Mouse (Mus musculus) mouse embryonic stem cell (cell line): ENCODE results near the gene Eif4e2.

Source experiments
- in situ Hi-C, 2 experiments: fragments of 300-500 bp; cut with MboI; formaldehyde crosslinking; loops; 1 replicate in 1 of 2; 3 replicates in 1 of 2; pipeline ENCODE4 v1.14.3; 2019 to 2020; ENCODE audit warnings: low sequenced_read_pairs in 2 of 2, low pct_unique_long_range_greater_than_20kb in 1 of 2, mixed read lengths in 1 of 2; ENCODE audit not compliant: unreplicated experiment in 1 of 2

The Eif4e2 gene

DNA sequence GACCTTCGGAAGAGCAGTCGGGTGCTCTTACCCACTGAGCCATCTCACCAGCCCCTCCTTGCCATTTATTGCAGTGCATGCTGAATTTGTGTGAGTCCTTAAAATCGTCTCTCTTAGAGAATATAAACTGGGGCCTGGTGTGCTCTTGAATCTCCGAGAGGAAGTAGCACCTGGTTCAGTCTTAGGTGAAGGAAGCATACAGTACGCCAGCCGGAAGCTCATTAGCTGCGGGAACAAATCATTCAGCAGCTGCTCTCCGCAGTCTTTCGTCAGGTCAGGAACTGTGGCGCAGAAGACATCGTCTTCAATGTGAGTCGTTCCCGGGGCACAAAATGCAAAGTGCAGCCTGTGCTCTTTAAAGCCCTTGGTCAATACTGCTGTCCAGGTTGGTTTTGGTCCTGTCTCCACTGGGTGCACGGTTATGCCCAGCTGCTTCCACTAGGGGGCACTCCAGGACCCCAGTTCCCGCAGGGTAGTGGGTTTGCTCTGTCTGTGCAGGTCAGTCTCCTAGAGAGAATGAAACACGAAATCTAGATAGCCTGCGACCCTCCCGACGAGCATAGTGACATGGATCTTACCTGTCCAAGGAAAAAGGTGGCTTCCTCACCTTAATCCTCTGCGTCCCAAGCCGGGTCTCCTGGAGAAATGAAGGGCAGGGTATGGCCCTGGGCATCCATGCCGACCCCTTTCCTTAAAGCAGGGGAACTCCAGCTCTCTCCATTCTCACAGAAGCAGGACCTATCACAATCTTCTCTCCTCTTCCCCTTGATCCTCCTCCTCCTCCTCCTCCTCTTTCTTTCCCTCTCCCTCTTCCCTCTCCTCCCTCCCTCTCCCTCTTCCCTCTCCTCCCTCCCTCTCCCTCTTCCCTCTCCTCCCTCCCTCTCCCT, 32.5 kb downstream of the Eif4e2 start:
- in situ Hi-C loops: no loop called here

DNA sequence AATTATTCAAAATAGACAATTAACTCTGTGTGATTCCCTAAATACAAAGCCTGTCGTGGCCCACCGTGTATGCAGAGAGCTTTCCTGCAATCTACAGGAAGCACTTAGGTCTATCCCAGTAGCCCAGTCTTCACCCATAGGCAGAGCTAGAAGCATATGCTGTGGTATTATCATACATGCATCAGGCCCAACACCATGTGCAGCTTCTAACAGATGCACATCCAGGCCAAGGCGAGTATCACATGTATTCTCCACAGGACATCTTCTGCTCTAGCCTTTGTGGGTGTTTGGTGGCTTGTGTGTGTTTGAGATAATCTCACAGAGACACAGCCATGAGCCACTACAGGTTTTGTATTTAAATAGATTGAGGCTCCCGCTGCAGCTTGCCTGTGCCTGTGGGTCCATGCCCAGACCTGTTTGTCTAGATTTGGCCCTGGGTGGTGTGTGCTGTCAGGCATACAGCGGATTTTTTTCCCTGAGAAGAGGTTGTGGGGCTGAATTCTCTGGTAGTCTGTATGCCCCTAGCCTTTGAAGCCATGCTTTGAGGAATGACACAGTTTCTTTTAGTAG, 38.4 kb downstream of the Eif4e2 start:
- in situ Hi-C loops: no loop called here

DNA sequence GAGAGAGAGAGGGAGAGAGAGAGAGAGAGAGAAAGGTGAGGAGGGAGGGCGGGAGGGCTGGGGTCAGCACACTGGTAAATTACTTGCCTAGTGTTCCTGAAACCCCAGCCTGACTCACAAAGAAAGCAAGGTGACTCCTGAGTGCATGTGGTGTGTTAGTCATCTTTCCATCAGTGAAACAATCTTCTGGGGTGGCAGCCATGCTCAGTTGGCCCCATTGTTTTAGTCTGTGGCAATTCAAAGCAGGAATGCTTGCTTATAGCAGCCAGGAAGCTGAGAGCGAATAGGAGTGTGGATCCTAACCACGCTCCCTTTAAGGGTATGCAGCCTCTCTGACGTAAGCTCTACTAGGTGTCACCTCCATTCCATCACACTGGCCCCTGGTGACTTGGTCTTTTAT, 41.5 kb downstream of the Eif4e2 start:
- in situ Hi-C loops: no loop called here

DNA sequence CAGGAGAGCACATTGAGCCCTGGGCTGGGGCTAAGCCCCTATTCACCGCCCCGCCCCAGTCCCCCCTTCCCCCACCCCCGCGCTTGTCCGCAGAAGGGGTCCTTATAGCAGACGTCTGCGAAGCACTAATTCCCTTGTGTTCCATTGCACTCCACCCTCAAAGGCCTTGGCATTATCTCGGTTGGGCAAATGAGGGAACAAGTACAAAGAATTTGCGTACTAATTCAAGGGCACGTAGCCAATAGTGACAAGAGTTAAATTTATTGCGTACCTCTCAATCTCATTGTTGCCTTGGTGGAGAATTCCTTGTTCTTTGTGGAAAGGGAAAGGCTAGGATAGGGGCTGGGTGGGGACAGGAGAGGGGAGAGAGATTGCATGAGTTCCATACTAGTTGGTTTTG, 44.0 kb downstream of the Eif4e2 start:
- in situ Hi-C loops: no loop called here

DNA sequence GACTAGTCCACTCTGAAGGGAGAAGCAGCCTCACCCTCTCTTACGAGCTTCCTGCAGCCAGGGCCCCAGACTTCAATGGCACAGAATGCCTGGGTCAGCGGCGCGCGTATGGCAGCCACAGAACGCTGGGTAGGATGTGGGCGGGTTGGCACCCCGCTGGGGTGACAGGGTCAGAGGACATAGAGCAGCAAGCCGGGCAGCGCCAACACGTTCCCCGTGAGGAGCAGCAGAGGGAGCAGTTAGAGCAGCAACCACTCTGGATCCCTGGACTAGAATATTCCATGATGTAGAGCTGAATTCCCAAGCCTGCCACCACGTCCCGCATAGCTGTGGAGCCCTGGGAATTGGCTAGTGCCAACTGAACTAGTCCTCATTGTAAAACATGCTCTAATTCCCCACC, 44.8 kb downstream of the Eif4e2 start:
- in situ Hi-C loops: no loop called here

DNA sequence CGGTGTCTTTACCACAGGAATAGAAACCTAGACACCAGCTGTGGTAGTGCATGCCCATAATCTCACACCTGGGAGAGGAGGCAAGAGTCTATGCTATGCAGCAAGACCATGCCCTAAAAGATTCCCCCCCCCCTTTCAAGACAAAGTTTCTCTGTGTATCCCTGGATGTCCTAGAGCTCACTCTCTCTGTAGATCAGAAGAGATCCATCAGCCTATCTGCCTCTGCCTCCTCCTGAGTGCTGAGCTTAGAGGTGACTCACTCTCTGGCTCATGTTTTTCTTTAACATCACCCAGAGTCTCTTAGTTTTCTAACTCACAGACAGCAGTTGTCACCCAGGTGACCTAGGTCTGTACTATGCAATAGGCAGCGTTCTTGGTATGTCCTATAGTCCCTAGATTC, 45.6 kb downstream of the Eif4e2 start:
- in situ Hi-C loops: no loop called here

DNA sequence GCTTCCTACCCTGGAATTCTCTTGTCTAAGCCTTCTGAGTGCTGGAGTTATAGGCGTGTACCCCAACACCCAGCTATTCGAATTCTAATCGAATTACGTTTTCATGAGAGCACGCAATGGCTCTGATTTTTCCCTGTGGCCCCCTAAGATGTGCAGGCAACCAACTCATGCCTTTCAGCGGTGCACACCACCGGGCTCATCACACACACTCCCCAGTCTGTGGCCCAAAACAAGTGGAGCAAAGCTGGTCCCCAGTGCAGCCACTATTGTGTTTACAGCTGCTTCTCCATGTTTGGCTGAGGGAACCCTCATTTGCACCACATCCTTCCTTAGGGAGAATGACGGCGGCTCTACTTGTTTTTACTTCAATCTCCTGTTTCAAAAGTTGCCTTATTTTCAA, 49.5 kb downstream of the Eif4e2 start:
- in situ Hi-C loops: no loop called here

DNA sequence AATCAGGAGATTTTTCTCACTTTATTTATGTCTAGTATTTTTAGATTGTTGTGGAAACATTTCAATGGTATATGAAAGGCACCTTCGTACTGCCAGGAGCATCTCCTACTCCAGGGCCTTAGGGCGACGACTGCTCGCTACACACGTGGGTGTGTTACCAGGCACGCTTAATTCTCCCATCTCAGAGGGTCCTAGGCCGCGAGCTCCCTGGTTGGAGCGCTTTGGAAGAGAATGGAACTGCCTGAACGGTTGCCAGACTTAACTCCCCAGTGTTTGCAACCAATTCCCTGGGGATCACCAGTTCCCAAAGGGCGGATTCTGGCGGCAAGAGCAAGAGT, 50.1 kb downstream of the Eif4e2 start:
- in situ Hi-C loops: no loop called here

DNA sequence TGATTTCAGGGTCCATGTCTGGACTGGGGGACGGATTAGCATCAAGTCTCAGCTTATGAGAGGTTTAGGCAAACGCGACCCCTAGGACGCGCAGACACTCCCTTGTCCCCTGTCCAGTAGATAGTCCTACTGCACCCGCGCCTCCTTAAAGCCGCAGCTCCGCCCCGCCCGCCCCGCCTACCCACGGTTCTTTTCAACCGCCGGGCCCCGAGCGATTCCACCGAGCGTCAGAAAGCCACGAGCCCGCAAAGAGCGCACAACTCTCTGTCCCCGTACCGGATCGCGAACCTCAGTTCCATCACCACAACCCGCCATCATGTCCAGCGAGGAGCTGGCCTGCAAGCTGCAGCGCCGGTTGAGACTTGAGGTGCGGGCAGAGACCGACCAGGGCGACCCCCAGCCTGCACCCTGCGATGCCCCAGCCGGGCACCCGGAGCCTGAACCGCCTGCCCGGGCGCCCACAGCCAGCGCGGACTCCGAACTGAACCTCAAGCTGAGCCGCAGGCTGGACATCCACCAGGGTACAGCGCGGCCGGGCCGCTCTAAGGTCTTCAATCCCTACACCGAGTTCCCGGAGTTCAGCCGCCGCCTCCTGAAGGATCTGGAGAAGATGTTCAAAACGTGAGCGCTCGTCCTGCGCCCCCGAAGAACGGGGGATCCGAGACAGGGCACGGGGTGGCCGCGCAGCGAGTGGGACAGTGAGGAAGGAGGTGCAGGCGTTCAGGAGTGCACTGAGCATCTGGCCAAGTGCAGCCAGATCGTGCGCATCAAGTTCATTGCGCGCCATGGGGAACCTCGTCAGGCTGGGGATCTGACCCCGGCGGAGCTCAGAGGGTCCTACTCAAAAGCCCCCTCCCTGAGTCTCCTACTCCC, 50.7 kb downstream of the Eif4e2 start, which contains the start of gene Efhd1:
Gene Efhd1, plus strand, starts transcription at position 230 of the 873 bp plus-strand sequence.
- in situ Hi-C loops: no loop called here

DNA sequence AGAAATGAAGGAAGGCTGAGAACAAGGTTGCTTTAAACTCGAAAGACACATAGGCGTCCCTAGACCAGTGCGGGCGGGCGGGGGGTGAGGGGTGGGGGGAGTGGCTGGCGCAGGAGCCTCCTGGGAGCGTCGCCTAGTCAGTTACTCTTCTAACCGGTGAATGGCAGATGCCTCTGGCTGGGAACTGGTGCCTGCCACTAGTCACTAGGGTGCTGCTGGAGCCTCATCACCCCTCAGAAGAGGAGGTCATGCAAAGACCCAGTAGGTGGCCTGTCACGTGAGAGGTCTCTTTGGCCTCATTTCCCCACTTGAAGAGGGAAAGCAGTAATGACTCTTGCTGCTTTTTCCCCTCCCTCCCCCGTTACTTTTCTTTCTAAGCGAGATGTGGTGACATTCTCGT, 51.5 kb downstream of the Eif4e2 start:
- in situ Hi-C loops: no loop called here

DNA sequence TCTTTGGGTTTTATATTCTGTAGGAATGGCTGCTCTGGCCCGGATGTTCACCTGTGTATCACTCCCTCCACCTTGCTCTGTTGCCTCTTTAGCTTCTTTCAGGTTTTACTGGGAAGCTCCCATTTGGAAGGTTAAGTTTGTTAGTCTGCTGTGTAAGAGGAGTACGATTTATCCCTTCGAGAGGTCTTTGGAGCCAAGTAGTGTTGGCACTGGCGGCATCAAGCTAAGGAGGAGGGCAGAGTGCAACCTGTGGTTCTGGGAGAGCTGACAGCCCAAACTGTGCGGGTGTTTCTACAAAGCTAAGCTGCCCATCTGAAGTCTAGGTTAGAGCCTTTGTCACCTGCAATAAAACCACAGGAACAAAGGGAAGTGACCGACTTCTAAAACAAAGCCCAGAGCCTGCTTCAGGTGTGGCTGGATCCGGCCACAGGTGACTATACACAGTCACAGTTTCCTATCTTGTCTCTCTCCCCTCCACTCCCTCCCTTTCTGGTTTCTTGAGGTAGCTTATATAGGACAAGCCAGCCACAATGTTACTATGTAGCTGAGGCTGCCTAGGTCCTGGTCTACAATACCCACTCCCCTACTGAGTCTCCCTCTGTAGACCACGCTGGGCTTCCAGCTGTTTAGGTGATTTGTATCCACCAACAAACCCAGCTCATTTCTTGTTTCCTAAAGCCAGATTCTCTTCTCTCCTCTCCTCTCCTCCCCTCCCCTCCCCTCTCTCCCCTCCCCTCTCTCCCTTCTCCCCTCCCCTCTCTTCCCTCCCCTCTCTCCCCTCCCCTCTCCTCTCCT, 52.8 kb downstream of the Eif4e2 start:
- in situ Hi-C loops: no loop called here

DNA sequence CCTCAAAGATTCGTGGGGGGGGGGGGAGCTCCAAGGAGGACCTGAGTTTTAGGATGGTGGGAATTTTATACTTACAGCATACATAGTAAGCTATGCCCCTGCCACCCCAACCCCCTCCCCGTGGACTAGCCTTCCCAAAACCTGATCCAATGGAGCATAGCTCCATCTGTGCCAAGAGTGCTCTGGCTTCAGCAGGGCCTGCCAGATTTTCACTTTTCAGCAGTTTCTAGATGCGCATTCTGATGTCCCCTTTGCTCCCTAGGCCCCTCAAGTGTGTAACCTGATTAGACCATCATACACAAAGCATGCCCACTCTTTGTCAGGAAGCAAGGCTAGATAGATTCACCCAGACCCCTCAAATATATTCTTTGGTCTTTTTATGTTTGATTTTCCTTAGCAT, 56.5 kb downstream of the Eif4e2 start:
- in situ Hi-C loops: no loop called here

DNA sequence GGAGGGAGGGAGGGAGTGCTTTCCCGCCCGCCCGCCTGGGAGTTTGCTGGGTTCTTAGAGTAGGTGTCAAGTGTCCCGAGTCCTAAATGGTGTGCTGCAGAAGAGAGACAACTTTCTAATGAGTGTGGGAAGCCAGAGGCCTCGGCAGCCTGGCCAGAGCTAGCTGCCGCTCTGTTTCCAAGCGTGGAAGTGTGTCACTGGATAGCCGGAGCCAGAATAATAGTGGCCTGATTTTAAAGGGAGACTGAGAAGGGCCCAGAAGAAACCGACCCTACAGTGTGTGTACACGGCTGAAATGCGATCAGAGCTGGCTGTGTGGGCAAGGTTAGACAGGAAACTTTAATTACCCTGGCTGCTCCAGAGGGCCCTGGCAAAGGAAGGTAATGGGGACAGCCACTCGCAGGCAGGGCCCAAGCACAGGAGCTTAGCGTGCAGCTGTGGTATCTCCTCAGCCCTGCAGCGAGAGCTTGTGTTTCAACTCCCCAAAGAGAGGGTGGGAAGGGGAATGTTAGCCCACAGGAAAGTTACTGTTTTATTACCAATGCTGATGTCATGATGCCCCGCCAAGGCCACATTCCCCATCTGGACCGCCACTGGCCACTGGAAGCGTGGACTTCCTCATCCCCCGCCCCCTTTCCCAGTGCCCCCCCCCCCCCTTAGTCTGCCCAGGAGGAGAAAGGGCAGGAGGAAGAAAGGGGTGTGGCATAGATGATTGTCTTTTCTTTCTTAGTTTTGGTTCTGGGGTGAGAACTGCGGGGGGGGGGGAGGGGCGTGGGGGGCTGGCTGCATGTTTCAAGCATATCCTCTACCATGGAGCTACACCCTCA, 57.1 kb downstream of the Eif4e2 start:
- in situ Hi-C loops: no loop called here

DNA sequence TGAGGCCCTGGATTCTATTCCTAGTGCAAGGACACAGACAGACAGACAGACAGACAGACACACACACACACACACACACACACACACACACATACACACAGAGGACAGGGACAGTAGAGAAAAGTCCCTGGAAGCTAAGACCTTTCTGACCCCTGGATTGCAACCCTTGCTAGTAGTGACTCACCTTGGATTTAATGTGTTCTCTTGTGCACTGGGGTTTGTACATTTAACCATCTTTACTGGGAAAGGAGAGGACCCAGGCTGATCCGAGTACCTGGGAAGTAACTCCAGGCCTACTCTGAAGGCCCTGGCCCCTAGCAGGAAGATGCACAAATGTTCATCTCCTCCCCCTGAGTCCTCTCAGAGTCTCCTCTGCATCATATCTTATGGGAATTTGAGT, 57.9 kb downstream of the Eif4e2 start:
- in situ Hi-C loops: no loop called here

DNA sequence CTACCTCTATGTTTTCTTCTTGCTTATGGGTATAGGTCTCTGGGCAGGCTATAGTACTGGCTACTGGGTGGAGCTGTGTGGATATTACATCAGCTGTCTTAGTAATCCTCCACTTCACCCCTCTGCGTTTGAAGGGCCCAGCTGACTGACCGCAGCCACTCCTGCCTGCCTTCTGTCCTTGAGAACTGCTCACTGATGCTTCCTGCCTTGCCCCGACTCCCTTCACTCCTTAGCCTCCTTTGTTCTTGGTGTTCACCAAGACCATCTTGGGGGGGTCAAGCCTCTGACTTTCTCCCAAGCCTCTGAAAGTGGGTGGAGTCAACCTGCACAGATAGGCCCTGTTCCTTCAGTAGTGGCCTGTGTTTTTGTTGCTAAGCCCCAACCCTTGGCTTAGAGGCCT, 58.7 kb downstream of the Eif4e2 start:
- in situ Hi-C loops: no loop called here

DNA sequence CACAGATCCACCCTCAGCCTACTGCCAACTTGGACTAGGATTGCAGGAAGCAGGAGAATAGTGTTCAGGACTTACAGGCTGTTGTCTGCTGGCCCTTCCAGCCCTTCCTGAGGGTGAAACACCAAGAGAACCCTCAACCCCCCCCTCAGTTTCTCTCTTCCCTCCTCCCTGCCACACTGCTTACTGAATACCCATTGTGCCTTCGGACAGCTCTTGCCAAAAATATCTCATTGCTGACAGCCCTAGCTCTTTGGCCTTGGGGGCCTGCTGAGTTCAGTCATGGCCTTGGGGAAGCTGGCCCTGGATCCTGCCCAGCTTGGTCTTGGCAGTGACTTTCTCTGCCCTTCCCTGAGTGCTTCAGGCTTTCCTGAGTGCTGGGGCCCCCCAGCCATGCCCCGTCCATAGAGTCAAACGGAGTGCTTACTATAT, 59.8 kb downstream of the Eif4e2 start:
- in situ Hi-C loops: no loop called here

DNA sequence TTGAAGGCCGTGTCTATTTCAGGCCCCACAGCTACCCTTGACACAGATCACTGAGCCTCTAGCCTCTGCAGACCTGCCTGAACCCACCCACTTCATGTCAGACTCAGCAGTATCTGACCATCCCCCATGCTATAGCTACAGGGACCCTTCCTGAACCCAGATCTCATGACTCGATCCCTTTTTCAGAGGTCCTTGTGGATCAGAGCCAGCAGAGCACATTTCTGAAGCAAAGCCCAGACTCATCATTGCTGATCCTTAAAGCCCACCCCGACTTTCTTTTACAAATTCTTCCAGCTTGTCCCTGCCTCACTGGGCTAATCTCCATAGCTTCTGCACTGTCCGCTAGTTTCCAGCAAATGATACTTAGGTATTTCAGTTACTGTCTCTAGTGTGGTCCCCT, 60.4 kb downstream of the Eif4e2 start:
- in situ Hi-C loops: no loop called here

DNA sequence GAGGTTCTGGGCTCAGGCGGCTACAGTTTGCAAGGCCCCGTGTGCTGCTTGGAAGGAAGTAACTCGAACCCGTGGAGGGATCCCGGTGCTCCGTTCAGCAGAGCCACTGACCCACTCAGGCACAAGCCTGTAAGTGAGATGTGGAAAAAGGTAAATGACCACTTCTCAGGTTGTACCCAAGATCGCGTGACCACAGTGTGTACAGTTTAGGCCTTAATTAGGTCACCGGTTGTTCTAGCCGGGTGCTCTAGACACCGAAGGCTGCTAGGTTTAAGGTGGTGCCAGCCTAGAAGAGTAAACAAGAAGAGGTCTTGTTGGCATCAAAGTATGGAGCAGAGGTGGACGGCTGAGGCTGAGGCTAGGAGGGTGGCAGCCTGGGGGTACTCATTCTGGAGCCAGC, 61.4 kb downstream of the Eif4e2 start:
- in situ Hi-C loops: no loop called here
